Mouse (Mus musculus): ENCODE results near the gene Slc3a2.

The Slc3a2 gene

GRCm38 (mm10) chr19:8662337-8662736 lies 60.8 kb downstream of the Slc3a2 start:
- no peak for DNase-seq (ENCODE audit: low read depth)

- no peak for DNase-seq (ENCODE audit: low read depth)
These were observed 61.3 kb downstream of the Slc3a2 start for GRCm38 (mm10) chr19:8661821-8662307.

Data from fibroblast of lung, adult 2 months (primary cell).